Mouse (Mus musculus) Patski (cell line): ENCODE measurements around the gene App. TPM values are rescaled to one million over a fixed set of nuclear protein-coding genes. Genes with fewer than 3 reads are reported as not detected.

Experiments
- ATAC-seq: fragments of 100-300 bp; one replicate; pipeline ENCODE4 v1.8.0; 2021
- CTCF ChIA-PET: fragments of 350-600 bp; sonication (Branson Sonifier 250); formaldehyde crosslinking; loops from one replicate; lab custom pipeline; 2022; ENCODE audit warnings: inconsistent platforms; lab: Charles Lee
- POLR2A ChIA-PET: fragments of 350-600 bp; sonication (Branson Sonifier 250); formaldehyde crosslinking; loops from one replicate; lab custom pipeline; 2022; ENCODE audit warnings: antibody characterized with exemption, inconsistent platforms; lab: Charles Lee
- DNase-seq: peaks from one replicate; pipeline ENCODE4 v3.0.0-alpha.2; 2011; ENCODE audit warnings: low read depth, low spot score
- H3K27me3 ChIP-seq: fragments of 371-371 bp; one replicate; pipeline ENCODE4 v1.5.1; 2021
- CTCF ChIP-seq: fragments of 100-300 bp; IDR thresholded peaks from one replicate; pipeline ENCODE4 v1.5.1; 2021
- in situ Hi-C: fragments of 300-500 bp; cut with MboI; formaldehyde crosslinking; loops from 3 replicates; pipeline ENCODE4 v1.11.1; 2018; ENCODE audit warnings: low pct_unique_long_range_greater_than_20kb, mixed read lengths
- polyA plus RNA-seq: library from polyadenylated mRNA; unstranded; gene quantifications from one replicate; pipeline ENCODE4 v1.2.3, GENCODE M21; 2021

The App gene
- polyA plus RNA-seq, 1 experiment from 2014 or later = 1,235 TPM

GRCm38 (mm10) chr16:85012695-85013094 is 160.9 kb downstream of the App start:
- no peak for TF ChIP-seq CTCF
- no peak for ATAC-seq
- CTCF ChIA-PET = interaction anchor here (0.8 to 1.6 kb wide), 2 partner anchors 11 kb away, joined by 3 to 4 read pairs; no protein-coding TSS in a partner anchor
- in situ Hi-C loops = no loop called here
- POLR2A ChIA-PET = no interaction called here
- no peaks in the 10 kb centered on the region for H3K27me3 ChIP-seq
- no peak for DNase-seq

GRCm38 (mm10) chr16:85012172-85012571 is 161.4 kb downstream of the App start:
- no peaks in the 10 kb centered on the region for H3K27me3 ChIP-seq
- ATAC-seq (no peak), DNase-seq (no peak)
- ChIA-PET CTCF (interaction anchor here (0.8 to 1.4 kb wide), 3 partner anchors 10 to 161 kb away, joined by 3 read pairs; partner anchors contain the start of gene App), POLR2A (no interaction called here)
- TF ChIP-seq CTCF = no peak
- in situ Hi-C loops = no loop called here

GRCm38 (mm10) chr16:85010651-85011050 is 162.9 kb downstream of the App start:
- TF ChIP-seq CTCF = no peak
- DNase-seq (no peak), ATAC-seq (no peak)
- CTCF ChIA-PET = no interaction called here
- in situ Hi-C loops = no loop called here
- no peaks in the 10 kb centered on the region for H3K27me3 ChIP-seq
- POLR2A ChIA-PET = no interaction called here

GRCm38 (mm10) chr16:85008866-85009645 is 164.5 kb downstream of the App start:
- no peaks in the 10 kb centered on the region for H3K27me3 ChIP-seq
- POLR2A ChIA-PET = interaction anchor here (0.8 kb wide), 1 partner anchor 163 kb away, joined by 3 read pairs; no protein-coding TSS in a partner anchor
- CTCF ChIA-PET = no interaction called here
- DNase-seq (no peak), ATAC-seq (peak; percentile 83)
- no peak for TF ChIP-seq CTCF
- in situ Hi-C loops = no loop called here

- in situ Hi-C loops = no loop called here
- ATAC-seq (no peak), DNase-seq (no peak)
- no peaks in the 10 kb centered on the region for H3K27me3 ChIP-seq
- TF ChIP-seq CTCF = no peak
- ChIA-PET POLR2A (no interaction called here), CTCF (interaction anchor here (1.2 kb wide), 3 partner anchors 9 to 12 kb away, joined by 3 to 4 read pairs (median 3); no protein-coding TSS in a partner anchor)
These were observed 171.5 kb downstream of the App start for GRCm38 (mm10) chr16:85001939-85002556.

GRCm38 (mm10) chr16:85000304-85000703 is 173.3 kb downstream of the App start:
- no peak for TF ChIP-seq CTCF
- CTCF ChIA-PET = interaction anchor here (1.1 kb wide), 1 partner anchor 17 kb away, joined by 3 read pairs; no protein-coding TSS in a partner anchor
- no peak for DNase-seq
- in situ Hi-C loops = no loop called here
- POLR2A ChIA-PET = no interaction called here
- no peaks in the 10 kb centered on the region for H3K27me3 ChIP-seq
- ATAC-seq = no peak

GRCm38 (mm10) chr16:84997551-84997950 is 176.0 kb downstream of the App start:
- ATAC-seq = no peak
- POLR2A ChIA-PET = no interaction called here

GRCm38 (mm10) chr16:84995441-84995867 is 178.1 kb downstream of the App start:
- H3K27me3 ChIP-seq = no peaks in the 10 kb centered on the region
- in situ Hi-C loops = no loop called here
- POLR2A ChIA-PET = no interaction called here
- DNase-seq = no peak
- no peak for ATAC-seq
- TF ChIP-seq CTCF = no peak
- CTCF ChIA-PET = no interaction called here

More at GRCm38 (mm10) chr16:84997551-84997950, 176.0 kb downstream of the App start:
- in situ Hi-C loops = no loop called here
- no peak for TF ChIP-seq CTCF
- DNase-seq = no peak
- CTCF ChIA-PET = no interaction called here
- H3K27me3 ChIP-seq = no peaks in the 10 kb centered on the region

GRCm38 (mm10) chr16:84992888-84993287 is 180.7 kb downstream of the App start:
- in situ Hi-C loops = no loop called here
- no peaks in the 10 kb centered on the region for H3K27me3 ChIP-seq
- DNase-seq (no peak), ATAC-seq (no peak)
- no peak for TF ChIP-seq CTCF
- ChIA-PET POLR2A (no interaction called here), CTCF (interaction anchor here (2.5 kb wide), 1 partner anchor 8 kb away, joined by 7 read pairs; no protein-coding TSS in a partner anchor)

- in situ Hi-C loops = no loop called here
- no peak for TF ChIP-seq CTCF
- no peaks in the 10 kb centered on the region for H3K27me3 ChIP-seq
- CTCF ChIA-PET = no interaction called here
- ATAC-seq (no peak), DNase-seq (no peak)
- POLR2A ChIA-PET = no interaction called here
These were observed 182.6 kb downstream of the App start for GRCm38 (mm10) chr16:84991011-84991410.

- ATAC-seq = no peak
- no peaks in the 10 kb centered on the region for H3K27me3 ChIP-seq
- ChIA-PET CTCF (interaction anchor here (1.4 kb wide), 1 partner anchor 9 kb away, joined by 3 read pairs; no protein-coding TSS in a partner anchor), POLR2A (no interaction called here)
- no peak for DNase-seq
- in situ Hi-C loops = no loop called here
- TF ChIP-seq CTCF = no peak
These were observed 183.6 kb downstream of the App start for GRCm38 (mm10) chr16:84989938-84990337.
